Mouse (Mus musculus): ENCODE data around the gene Scarf2. TPM values are rescaled to one million over a fixed set of nuclear protein-coding genes. Genes with fewer than 3 reads are reported as not detected.

The Scarf2 gene
- polyA plus RNA-seq, 1 experiment from 2014 or later, result 24.5 TPM

DNA sequence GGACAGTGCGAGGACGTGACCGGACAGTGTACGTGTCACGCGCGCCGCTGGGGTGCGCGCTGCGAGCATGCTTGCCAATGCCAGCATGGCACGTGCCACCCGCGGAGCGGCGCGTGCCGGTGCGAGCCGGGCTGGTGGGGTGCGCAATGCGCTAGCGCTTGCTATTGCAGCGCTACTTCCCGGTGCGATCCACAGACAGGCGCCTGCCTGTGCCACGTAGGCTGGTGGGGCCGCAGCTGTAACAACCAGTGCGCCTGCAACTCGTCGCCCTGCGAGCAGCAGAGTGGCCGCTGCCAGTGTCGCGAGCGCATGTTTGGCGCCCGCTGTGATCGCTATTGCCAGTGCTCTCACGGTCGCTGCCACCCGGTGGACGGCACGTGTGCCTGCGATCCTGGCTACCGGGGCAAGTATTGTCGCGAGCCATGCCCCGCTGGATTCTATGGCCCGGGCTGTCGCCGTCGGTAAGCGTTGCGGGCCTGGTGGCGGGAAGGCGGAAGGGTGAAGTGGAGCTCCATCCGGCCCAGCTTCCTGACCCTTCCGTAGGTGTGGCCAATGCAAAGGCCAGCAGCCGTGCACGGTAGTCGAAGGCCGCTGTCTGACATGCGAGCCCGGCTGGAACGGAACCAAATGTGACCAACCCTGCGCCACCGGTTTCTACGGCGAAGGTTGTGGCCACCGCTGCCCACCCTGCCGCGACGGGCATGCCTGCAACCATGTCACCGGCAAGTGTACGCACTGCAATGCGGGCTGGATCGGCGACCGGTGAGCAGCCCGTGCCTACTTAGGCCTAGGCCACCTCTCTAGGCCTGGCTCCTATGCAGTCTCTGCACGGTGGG lies 6.0 kb downstream of the Scarf2 start:
- peaks cover 75% of the 10 kb centered on the region for H3K36me3 ChIP-seq
- peaks cover 87% of the 10 kb centered on the region for H3K27me3 ChIP-seq (ENCODE audit: low read depth, poor library complexity, severe bottlenecking)
- H3K9me3 ChIP-seq (replicated peaks), result no peaks in the 10 kb centered on the region
- peak overlapping the region; percentile 71 for H3K27ac ChIP-seq
- peaks cover 99% of the 10 kb centered on the region for H3K4me1 ChIP-seq
- peak; percentile 71 for DNase-seq (ENCODE audit: low spot score)
- peak overlapping the region; percentile 47 for H3K4me3 ChIP-seq
- WGBS, result 3% methylated on average over 83 of the region's 83 CpGs

GRCm38 (mm10) chr16:17803675-17804448 lies 6.8 kb downstream of the Scarf2 start:
- 6% methylated on average over 33 of the region's 33 CpGs for WGBS
- Histone ChIP-seq H3K4me1 (peaks cover 98% of the 10 kb centered on the region), H3K27ac (peak overlapping the region; percentile 69), H3K36me3 (peaks cover 81% of the 10 kb centered on the region), H3K9me3 (replicated peaks) (no peaks in the 10 kb centered on the region), H3K27me3 (ENCODE audit: low read depth, poor library complexity, severe bottlenecking) (peaks cover 82% of the 10 kb centered on the region), H3K4me3 (peak overlapping the region; percentile 47)
- DNase-seq (ENCODE audit: low spot score), result no peak

GRCm38 (mm10) chr16:17804449-17804912 lies 7.4 kb downstream of the Scarf2 start:
- under 1% methylated on average over 33 of the region's 33 CpGs for WGBS
- Histone ChIP-seq H3K9me3 (replicated peaks) (no peaks in the 10 kb centered on the region), H3K27ac (peak overlapping the region; percentile 69), H3K4me3 (peak overlapping the region; percentile 43), H3K27me3 (ENCODE audit: low read depth, poor library complexity, severe bottlenecking) (peaks cover 76% of the 10 kb centered on the region), H3K36me3 (peaks cover 75% of the 10 kb centered on the region), H3K4me1 (peaks cover 98% of the 10 kb centered on the region)
- DNase-seq (ENCODE audit: low spot score), result peak; percentile 86

DNA sequence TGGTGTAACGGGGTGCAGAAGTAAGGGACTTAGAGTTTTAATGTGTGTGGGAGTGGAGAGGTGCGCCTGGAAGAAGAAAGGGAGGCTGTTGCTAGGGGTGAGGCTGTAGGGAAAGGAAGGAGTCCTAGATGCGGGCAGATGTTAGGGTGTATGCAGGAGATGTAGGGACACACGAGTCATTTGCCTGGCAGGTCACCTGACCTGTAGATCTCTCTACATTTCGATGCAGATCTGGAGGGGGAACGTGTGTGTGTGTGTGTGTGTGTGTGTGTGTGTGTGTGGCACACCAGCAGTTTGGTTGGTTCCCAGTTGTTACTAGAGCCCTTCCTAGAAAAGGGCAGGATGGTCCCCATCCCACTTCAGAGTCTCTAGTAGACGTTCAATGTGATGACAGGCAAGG lies 7.9 kb downstream of the Scarf2 start:
- peaks cover 71% of the 10 kb centered on the region for H3K27me3 ChIP-seq (ENCODE audit: low read depth, poor library complexity, severe bottlenecking)
- peaks cover 98% of the 10 kb centered on the region for H3K4me1 ChIP-seq
- H3K4me3 ChIP-seq, result peak overlapping the region; percentile 43
- H3K9me3 ChIP-seq (replicated peaks), result no peaks in the 10 kb centered on the region
- no peak for DNase-seq (ENCODE audit: low spot score)
- peaks cover 72% of the 10 kb centered on the region for H3K36me3 ChIP-seq
- WGBS, result 7% methylated on average over 7 of the region's 7 CpGs
- H3K27ac ChIP-seq, result peak overlapping the region; percentile 69; the same call in 1 of the 2 replicates

- H3K4me3 ChIP-seq, result peak overlapping the region; percentile 53
- 2% methylated on average over 50 of the region's 50 CpGs for WGBS
- DNase-seq (ENCODE audit: low spot score), result peak; percentile 74
- H3K27ac ChIP-seq, result peak overlapping the region; percentile 92
- H3K27me3 ChIP-seq (ENCODE audit: low read depth, poor library complexity, severe bottlenecking), result peaks cover 54% of the 10 kb centered on the region
- H3K9me3 ChIP-seq (replicated peaks), result no peaks in the 10 kb centered on the region
- H3K36me3 ChIP-seq, result peaks cover 62% of the 10 kb centered on the region
- H3K4me1 ChIP-seq, result peaks cover 91% of the 10 kb centered on the region
Observed at GRCm38 (mm10) chr16:17806581-17807191, 9.6 kb downstream of the Scarf2 start.

DNA sequence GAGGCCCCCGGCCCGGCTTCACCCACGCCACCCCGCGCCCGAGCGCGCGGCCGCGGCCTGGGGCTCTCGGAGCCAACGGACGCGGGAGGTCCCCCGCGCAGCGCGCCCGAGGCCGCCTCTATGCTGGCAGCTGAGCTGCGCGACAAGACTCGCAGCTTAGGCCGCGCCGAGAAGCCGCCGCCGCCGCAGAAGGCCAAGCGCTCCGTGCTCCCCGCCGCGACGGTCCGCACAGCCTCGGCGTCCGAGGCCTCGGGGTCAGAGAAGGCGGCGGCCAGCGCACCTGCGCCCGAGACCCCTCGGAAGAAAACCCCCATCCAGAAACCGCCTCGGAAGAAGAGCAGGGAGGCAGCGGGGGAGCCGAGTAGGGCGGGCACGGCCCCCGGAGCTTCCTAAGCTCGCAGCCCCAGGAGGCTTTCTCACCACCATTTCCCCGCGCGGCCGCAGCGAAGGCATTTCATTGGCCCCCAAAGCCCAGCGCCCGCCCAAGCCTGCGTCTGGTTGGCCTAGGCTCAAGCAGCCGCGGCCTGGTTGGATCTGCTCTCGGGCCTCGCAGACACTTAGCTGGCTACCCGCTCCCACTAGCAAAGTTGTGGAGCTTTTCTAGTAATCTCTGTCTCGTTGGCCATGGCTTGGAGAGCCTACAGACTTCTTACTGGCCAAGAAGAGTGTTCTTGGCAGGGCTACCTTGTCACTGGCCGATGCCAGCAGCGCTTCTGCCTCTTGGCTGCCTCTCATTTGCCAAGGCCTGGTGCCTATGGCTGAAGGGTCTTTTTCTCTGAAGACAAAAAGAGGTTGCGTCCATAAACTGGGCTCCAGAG lies 10.3 kb downstream of the Scarf2 start:
- Histone ChIP-seq H3K27ac (peak overlapping the region; percentile 92), H3K4me3 (peak overlapping the region; percentile 53), H3K36me3 (peaks cover 60% of the 10 kb centered on the region), H3K4me1 (peaks cover 84% of the 10 kb centered on the region), H3K27me3 (ENCODE audit: low read depth, poor library complexity, severe bottlenecking) (peaks cover 47% of the 10 kb centered on the region), H3K9me3 (replicated peaks) (no peaks in the 10 kb centered on the region)
- 3% methylated on average over 73 of the region's 73 CpGs for WGBS
- peak; percentile 91 for DNase-seq (ENCODE audit: low spot score)

GRCm38 (mm10) chr16:17809125-17809524 lies 12.0 kb downstream of the Scarf2 start:
- 81% methylated on average over 4 of the region's 4 CpGs for WGBS
- DNase-seq (ENCODE audit: low spot score), result peak; percentile 58
- Histone ChIP-seq H3K9me3 (replicated peaks) (no peaks in the 10 kb centered on the region), H3K4me3 (peak overlapping the region; percentile 31), H3K27me3 (ENCODE audit: low read depth, poor library complexity, severe bottlenecking) (peaks cover 45% of the 10 kb centered on the region), H3K4me1 (peaks cover 67% of the 10 kb centered on the region), H3K36me3 (peaks cover 43% of the 10 kb centered on the region), H3K27ac (peak overlapping the region; percentile 91)

DNA sequence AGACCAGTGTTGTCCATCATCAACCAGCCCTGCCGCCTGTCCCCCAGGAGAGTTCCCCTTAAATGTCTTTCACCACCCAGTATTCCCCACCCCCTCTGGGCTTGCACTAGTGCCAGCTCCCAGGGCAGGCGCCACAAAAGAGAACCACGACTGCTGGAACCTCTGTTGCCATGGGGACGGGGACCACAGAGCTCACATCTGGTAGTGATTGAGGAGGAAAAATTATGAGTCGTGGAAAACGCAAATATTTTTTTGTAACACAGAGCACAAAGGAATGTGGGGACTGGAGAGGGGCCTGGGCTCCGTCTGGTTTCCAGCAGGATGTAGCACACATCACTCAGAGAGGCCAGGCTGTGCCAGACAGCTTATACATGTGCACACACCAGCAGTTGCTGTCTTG lies 12.6 kb downstream of the Scarf2 start:
- peak overlapping the region; percentile 91 for H3K27ac ChIP-seq
- H3K9me3 ChIP-seq (replicated peaks), result no peaks in the 10 kb centered on the region
- peaks cover 39% of the 10 kb centered on the region for H3K36me3 ChIP-seq
- peak overlapping the region; percentile 31 for H3K4me3 ChIP-seq
- DNase-seq (ENCODE audit: low spot score), result peak; percentile 89
- 9% methylated on average over 7 of the region's 7 CpGs for WGBS
- H3K4me1 ChIP-seq, result peaks cover 61% of the 10 kb centered on the region
- peaks cover 45% of the 10 kb centered on the region for H3K27me3 ChIP-seq (ENCODE audit: low read depth, poor library complexity, severe bottlenecking)

- H3K27me3 ChIP-seq (ENCODE audit: low read depth, poor library complexity, severe bottlenecking), result peaks cover 40% of the 10 kb centered on the region
- H3K4me3 ChIP-seq, result no peak overlapping the region
- peaks cover 16% of the 10 kb centered on the region for H3K36me3 ChIP-seq
- peak overlapping the region; percentile 38; the same call in 1 of the 2 replicates for H3K27ac ChIP-seq
- H3K9me3 ChIP-seq (replicated peaks), result no peaks in the 10 kb centered on the region
- DNase-seq (ENCODE audit: low spot score), result peak; percentile 42
- peaks cover 53% of the 10 kb centered on the region for H3K4me1 ChIP-seq
- 9% methylated on average over 5 of the region's 5 CpGs for WGBS
Observed at GRCm38 (mm10) chr16:17812120-17812519, 15.0 kb downstream of the Scarf2 start.

DNA sequence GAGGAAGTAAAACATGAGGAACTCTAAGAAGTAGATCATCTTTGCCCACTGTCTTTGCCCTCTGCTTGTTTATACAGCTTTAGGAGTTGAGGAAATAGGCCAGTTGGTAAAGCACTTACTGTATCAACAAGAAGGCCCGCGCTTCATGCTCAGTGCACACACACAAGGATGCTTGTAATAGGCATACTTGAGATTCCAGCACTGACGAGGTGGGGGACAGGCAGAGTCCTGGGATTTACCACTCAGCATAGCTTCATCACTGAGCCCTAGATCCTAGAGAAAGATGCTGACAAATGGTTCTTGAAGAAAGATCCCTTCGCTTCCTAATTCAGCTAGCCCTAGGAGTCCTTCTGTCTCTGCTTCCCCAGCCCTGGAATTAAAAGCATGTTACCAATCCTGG lies 16.1 kb downstream of the Scarf2 start:
- Histone ChIP-seq H3K36me3 (peaks cover 5% of the 10 kb centered on the region; the same call in 1 of the 2 replicates), H3K9me3 (replicated peaks) (no peaks in the 10 kb centered on the region), H3K27ac (no peak overlapping the region), H3K27me3 (ENCODE audit: low read depth, poor library complexity, severe bottlenecking) (peaks cover 47% of the 10 kb centered on the region), H3K4me1 (peaks cover 43% of the 10 kb centered on the region), H3K4me3 (no peak overlapping the region)
- 59% methylated on average over 4 of the region's 4 CpGs for WGBS
- no peak for DNase-seq (ENCODE audit: low spot score)

- H3K4me3 ChIP-seq, result peak overlapping the region; percentile 60
- peaks cover 19% of the 10 kb centered on the region for H3K4me1 ChIP-seq
- H3K27ac ChIP-seq, result peak overlapping the region; percentile 89
- no peaks in the 10 kb centered on the region for H3K36me3 ChIP-seq
- H3K9me3 ChIP-seq (replicated peaks), result no peaks in the 10 kb centered on the region
- WGBS, result 1% methylated on average over 63 of the region's 63 CpGs
- peak; percentile 90 for DNase-seq (ENCODE audit: low spot score)
- H3K27me3 ChIP-seq (ENCODE audit: low read depth, poor library complexity, severe bottlenecking), result peaks cover 50% of the 10 kb centered on the region
Observed at GRCm38 (mm10) chr16:17815411-17816402, 18.6 kb downstream of the Scarf2 start.

All from limb, embryonic 10.5 days (tissue).